Mouse (Mus musculus) myocyte (in vitro differentiated cells): Measurements from ENCODE around the gene Mrpl33.

Source experiments
- CEBPB ChIP-seq: IDR thresholded peaks from 2 replicates; pipeline ENCODE4 v1.6.1; 2011; ENCODE audit warnings: mild to moderate bottlenecking, moderate library complexity; ENCODE audit not compliant: poor library complexity, insufficient read depth, severe bottlenecking
- E2F4 ChIP-seq: IDR thresholded peaks from one replicate; pipeline ENCODE4 v1.6.1; 2011; ENCODE audit warnings: mild to moderate bottlenecking, control low read depth, moderate library complexity; ENCODE audit not compliant: insufficient read depth
- MAX ChIP-seq: IDR thresholded peaks from one replicate; pipeline ENCODE4 v1.6.1; 2011; ENCODE audit warnings: low read depth, mild to moderate bottlenecking, control low read depth
- POLR2A ChIP-seq: IDR thresholded peaks from one replicate; pipeline ENCODE4 v1.6.1; 2011; ENCODE audit warnings: low read depth, mild to moderate bottlenecking, control low read depth, moderate library complexity; ENCODE audit not compliant: insufficient read length
- POLR2AphosphoS2 ChIP-seq: IDR thresholded peaks from one replicate; pipeline ENCODE4 v1.6.1; 2011; ENCODE audit warnings: low read depth, control low read depth; ENCODE audit not compliant: insufficient read length
- TCF12 ChIP-seq: IDR thresholded peaks from one replicate; pipeline ENCODE4 v1.6.1; 2011; ENCODE audit warnings: mild to moderate bottlenecking, control low read depth; ENCODE audit not compliant: poor library complexity, insufficient read depth, severe bottlenecking
- USF1 ChIP-seq: IDR thresholded peaks from one replicate; pipeline ENCODE4 v1.6.1; 2011; ENCODE audit warnings: low read depth, mild to moderate bottlenecking, control low read depth, moderate library complexity

DNA sequence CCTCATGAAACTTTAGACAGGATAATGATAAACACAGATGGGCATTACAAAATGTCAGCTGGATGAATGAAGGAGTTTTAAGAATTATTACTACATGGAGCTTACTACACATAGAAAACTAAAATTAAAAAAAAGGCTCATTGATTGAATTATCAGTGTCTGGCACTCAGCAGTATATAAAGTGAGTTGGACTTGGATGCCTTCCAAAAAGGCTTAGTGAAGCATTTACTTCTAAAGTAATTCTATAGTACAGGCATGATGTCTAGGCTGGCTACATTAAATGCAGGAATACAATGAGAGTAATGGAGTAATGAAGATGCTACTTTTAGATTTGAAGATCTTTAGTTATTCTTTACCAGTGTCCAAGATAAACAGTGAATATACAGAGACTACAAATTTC lies 96.5 kb downstream of the Mrpl33 start:
- TF ChIP-seq POLR2A (no peak), TCF12 (no peak), MAX (no peak), POLR2AphosphoS2 (no peak), E2F4 (no peak), USF1 (no peak), CEBPB (no peak)
